Mouse (Mus musculus): ENCODE measurements at regions not wholly inside any gene's neighbourhood (a gene's known extent, or its start where the extent isn't known, plus 50 kb on each side); places are given as distances from the start of the nearest gene placed in this dataset.

- no peak overlapping the region for H3K4me3 ChIP-seq (replicated peaks; ENCODE audit: low read length)
- no peak for TF ChIP-seq NANOG (IDR thresholded peaks at IDR 0.05; ENCODE audit: borderline replicate concordance, low read length)
- no peak for TF ChIP-seq CTCF (conservative IDR thresholded peaks at IDR 0.05; ENCODE audit: low read length)
- TF ChIP-seq POU5F1 (IDR thresholded peaks at IDR 0.05; ENCODE audit: borderline replicate concordance, low read length), result no peak
Observed at GRCm38 (mm10) chr3:149246935-149247625, 256.7 kb upstream of the Adgrl2 start.

DNA sequence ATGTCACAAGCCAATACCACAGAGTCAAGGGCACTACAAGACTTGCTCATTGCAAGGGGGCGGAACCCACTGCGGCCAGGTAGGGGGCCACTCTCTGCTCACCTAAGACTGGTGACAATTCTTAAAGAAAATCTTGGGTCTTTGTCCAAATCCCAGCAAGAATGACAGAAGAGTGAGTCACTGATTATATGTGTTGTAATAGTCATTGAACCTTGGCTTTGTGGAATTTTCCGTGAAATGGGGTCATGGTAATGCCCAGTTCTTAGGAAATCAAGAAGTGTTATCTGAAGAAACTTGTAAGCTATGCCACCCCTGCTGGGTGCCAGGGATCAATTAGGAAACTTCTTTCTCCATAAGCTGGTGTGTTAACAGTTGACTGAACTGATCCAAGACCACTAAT is 249.3 kb upstream of the Adgrl2 start:
- no peaks in the 10 kb centered on the region for H3K36me3 ChIP-seq (ENCODE audit: insufficient read depth, low read length)
- H3K9me3 ChIP-seq (ENCODE audit: low read length), result peaks cover 20% of the 10 kb centered on the region
- H3K27me3 ChIP-seq (ENCODE audit: insufficient read depth, low read length), result no peaks in the 10 kb centered on the region
- TF ChIP-seq CTCF (conservative IDR thresholded peaks at IDR 0.05; ENCODE audit: low read length) (no peak), POU5F1 (IDR thresholded peaks at IDR 0.05; ENCODE audit: borderline replicate concordance, low read length) (no peak), NANOG (IDR thresholded peaks at IDR 0.05; ENCODE audit: borderline replicate concordance, low read length) (no peak)
- no peak overlapping the region for H3K4me3 ChIP-seq (replicated peaks; ENCODE audit: low read length)
- peaks cover 16% of the 10 kb centered on the region; the same call in 1 of the 2 replicates for H3K4me1 ChIP-seq (replicated peaks; ENCODE audit: low read depth, low read length)

More at GRCm38 (mm10) chr3:149246935-149247625, 256.7 kb upstream of the Adgrl2 start:
- Histone ChIP-seq H3K9me3 (ENCODE audit: low read length) (peaks cover under 1% of the 10 kb centered on the region; the same call in 1 of the 2 replicates), H3K4me1 (replicated peaks; ENCODE audit: low read depth, low read length) (peaks cover 21% of the 10 kb centered on the region), H3K27me3 (ENCODE audit: insufficient read depth, low read length) (peaks cover 12% of the 10 kb centered on the region; the same call in 1 of the 2 replicates), H3K36me3 (ENCODE audit: insufficient read depth, low read length) (no peaks in the 10 kb centered on the region)

- Histone ChIP-seq H3K4me3 (replicated peaks; ENCODE audit: low read length) (no peak overlapping the region), H3K27me3 (ENCODE audit: insufficient read depth, low read length) (no peaks in the 10 kb centered on the region), H3K36me3 (ENCODE audit: insufficient read depth, low read length) (no peaks in the 10 kb centered on the region), H3K9me3 (ENCODE audit: low read length) (peaks cover 20% of the 10 kb centered on the region), H3K4me1 (replicated peaks; ENCODE audit: low read depth, low read length) (peaks cover 24% of the 10 kb centered on the region)
- TF ChIP-seq POU5F1 (IDR thresholded peaks at IDR 0.05; ENCODE audit: borderline replicate concordance, low read length) (no peak), NANOG (IDR thresholded peaks at IDR 0.05; ENCODE audit: borderline replicate concordance, low read length) (no peak), CTCF (conservative IDR thresholded peaks at IDR 0.05; ENCODE audit: low read length) (no peak)
Observed at GRCm38 (mm10) chr3:149238076-149238475, 247.7 kb upstream of the Adgrl2 start.

DNA sequence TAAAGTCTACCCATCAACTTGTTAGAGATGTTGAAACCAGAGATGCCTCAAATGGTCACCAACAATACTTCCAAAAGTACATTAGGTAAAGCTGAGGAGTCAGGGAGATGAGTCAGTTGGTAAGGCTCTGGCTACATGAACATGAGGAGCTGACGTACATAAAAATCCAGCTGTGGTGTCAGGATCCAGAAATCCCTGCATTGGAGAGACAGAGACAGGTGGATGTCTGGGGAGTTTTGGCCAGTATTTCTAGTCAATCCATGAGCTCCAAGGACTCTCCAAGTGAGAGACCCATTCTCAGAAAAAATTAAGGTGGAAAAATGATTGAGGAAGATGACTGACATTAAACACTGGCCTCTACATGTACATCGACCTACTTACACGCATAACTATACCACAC is 244.8 kb upstream of the Adgrl2 start:
- no peak for TF ChIP-seq POU5F1 (IDR thresholded peaks at IDR 0.05; ENCODE audit: borderline replicate concordance, low read length)
- no peak for TF ChIP-seq CTCF (conservative IDR thresholded peaks at IDR 0.05; ENCODE audit: low read length)
- no peak for TF ChIP-seq NANOG (IDR thresholded peaks at IDR 0.05; ENCODE audit: borderline replicate concordance, low read length)

GRCm38 (mm10) chr3:149233691-149234131 is 243.4 kb upstream of the Adgrl2 start:
- peaks cover 24% of the 10 kb centered on the region for H3K4me1 ChIP-seq (replicated peaks; ENCODE audit: low read depth, low read length)
- no peaks in the 10 kb centered on the region for H3K36me3 ChIP-seq (ENCODE audit: insufficient read depth, low read length)
- H3K27me3 ChIP-seq (ENCODE audit: insufficient read depth, low read length), result no peaks in the 10 kb centered on the region
- TF ChIP-seq POU5F1 (IDR thresholded peaks at IDR 0.05; ENCODE audit: borderline replicate concordance, low read length), result no peak
- TF ChIP-seq CTCF (conservative IDR thresholded peaks at IDR 0.05; ENCODE audit: low read length), result no peak
- TF ChIP-seq NANOG (IDR thresholded peaks at IDR 0.05; ENCODE audit: borderline replicate concordance, low read length), result no peak
- no peaks in the 10 kb centered on the region for H3K9me3 ChIP-seq (ENCODE audit: low read length)
- H3K4me3 ChIP-seq (replicated peaks; ENCODE audit: low read length), result no peak overlapping the region

More for the DNA sequence above, 244.8 kb upstream of the Adgrl2 start:
- Histone ChIP-seq H3K4me1 (replicated peaks; ENCODE audit: low read depth, low read length) (peaks cover 22% of the 10 kb centered on the region), H3K27me3 (ENCODE audit: insufficient read depth, low read length) (no peaks in the 10 kb centered on the region), H3K36me3 (ENCODE audit: insufficient read depth, low read length) (no peaks in the 10 kb centered on the region), H3K4me3 (replicated peaks; ENCODE audit: low read length) (no peak overlapping the region), H3K9me3 (ENCODE audit: low read length) (peaks cover 2% of the 10 kb centered on the region)

- H3K4me3 ChIP-seq (replicated peaks; ENCODE audit: low read length), result no peak overlapping the region
- peaks cover 24% of the 10 kb centered on the region for H3K4me1 ChIP-seq (replicated peaks; ENCODE audit: low read depth, low read length)
- no peaks in the 10 kb centered on the region for H3K9me3 ChIP-seq (ENCODE audit: low read length)
- TF ChIP-seq POU5F1 (IDR thresholded peaks at IDR 0.05; ENCODE audit: borderline replicate concordance, low read length) (no peak), NANOG (IDR thresholded peaks at IDR 0.05; ENCODE audit: borderline replicate concordance, low read length) (no peak), CTCF (conservative IDR thresholded peaks at IDR 0.05; ENCODE audit: low read length) (no peak)
- H3K27me3 ChIP-seq (ENCODE audit: insufficient read depth, low read length), result no peaks in the 10 kb centered on the region
- H3K36me3 ChIP-seq (ENCODE audit: insufficient read depth, low read length), result no peaks in the 10 kb centered on the region
Observed at GRCm38 (mm10) chr3:149233191-149233641, 242.9 kb upstream of the Adgrl2 start.

DNA sequence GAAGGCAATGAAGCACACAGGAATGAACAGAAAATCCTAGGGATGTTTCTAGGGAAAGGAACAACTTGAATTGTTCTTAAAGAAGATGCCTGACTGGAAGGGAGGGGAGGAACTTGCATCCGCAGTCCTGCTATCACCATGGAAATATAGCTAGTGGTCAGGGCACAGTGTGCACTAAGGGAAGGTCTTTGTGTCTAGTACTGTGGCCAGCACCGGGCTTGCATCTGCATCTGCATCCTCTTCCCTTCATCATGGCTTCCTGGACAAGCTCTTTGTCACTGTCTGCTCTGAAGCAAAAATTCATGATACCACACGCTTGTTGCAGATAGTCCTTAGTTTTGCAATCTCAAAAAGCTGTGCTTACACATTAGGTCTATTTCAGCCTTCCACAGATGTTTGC is 241.0 kb upstream of the Adgrl2 start:
- no peaks in the 10 kb centered on the region for H3K27me3 ChIP-seq (ENCODE audit: insufficient read depth, low read length)
- no peaks in the 10 kb centered on the region for H3K9me3 ChIP-seq (ENCODE audit: low read length)
- H3K4me3 ChIP-seq (replicated peaks; ENCODE audit: low read length), result no peak overlapping the region
- peaks cover 24% of the 10 kb centered on the region for H3K4me1 ChIP-seq (replicated peaks; ENCODE audit: low read depth, low read length)
- TF ChIP-seq POU5F1 (IDR thresholded peaks at IDR 0.05; ENCODE audit: borderline replicate concordance, low read length) (no peak), CTCF (conservative IDR thresholded peaks at IDR 0.05; ENCODE audit: low read length) (no peak), NANOG (IDR thresholded peaks at IDR 0.05; ENCODE audit: borderline replicate concordance, low read length) (no peak)
- no peaks in the 10 kb centered on the region for H3K36me3 ChIP-seq (ENCODE audit: insufficient read depth, low read length)

DNA sequence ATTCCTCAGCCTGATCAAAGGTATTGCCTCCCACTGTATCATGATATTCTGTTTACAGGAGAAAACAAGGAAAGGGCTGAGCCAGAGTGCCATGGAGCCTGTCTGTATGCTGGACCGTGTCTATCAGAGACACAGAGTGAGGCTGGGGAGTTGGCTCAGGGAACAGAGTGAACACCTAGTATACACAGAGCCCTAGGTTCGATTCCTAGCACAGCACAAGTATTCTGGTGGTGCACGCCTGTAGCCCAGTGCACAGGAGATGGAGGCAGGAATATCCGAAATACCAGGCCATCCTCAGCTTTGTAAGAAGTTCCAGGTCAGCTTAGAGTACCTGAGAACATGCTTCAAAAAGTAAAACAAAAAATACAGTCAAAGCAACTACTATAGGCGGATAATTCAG is 237.2 kb upstream of the Adgrl2 start:
- peaks cover 3% of the 10 kb centered on the region; the same call in 1 of the 2 replicates for H3K27me3 ChIP-seq (ENCODE audit: insufficient read depth, low read length)
- H3K4me1 ChIP-seq (replicated peaks; ENCODE audit: low read depth, low read length), result peaks cover 20% of the 10 kb centered on the region
- no peak for TF ChIP-seq POU5F1 (IDR thresholded peaks at IDR 0.05; ENCODE audit: borderline replicate concordance, low read length)
- TF ChIP-seq NANOG (IDR thresholded peaks at IDR 0.05; ENCODE audit: borderline replicate concordance, low read length), result no peak
- TF ChIP-seq CTCF (conservative IDR thresholded peaks at IDR 0.05; ENCODE audit: low read length), result no peak
- H3K9me3 ChIP-seq (ENCODE audit: low read length), result no peaks in the 10 kb centered on the region
- no peaks in the 10 kb centered on the region for H3K36me3 ChIP-seq (ENCODE audit: insufficient read depth, low read length)
- no peak overlapping the region for H3K4me3 ChIP-seq (replicated peaks; ENCODE audit: low read length)
